In genomic region chrX:7898880-7899874, GRCm38 (mm10) we compare ENCODE assay signal across 8 mouse cellular contexts. TPM values are rescaled to one million over a fixed set of nuclear protein-coding genes. Genes with fewer than 3 reads are reported as not detected.
DNase-seq lines count a peak whose midpoint lies in the region; ATAC-seq and TF ChIP-seq lines count a peak whose summit lies in the region.

Pqbp1 (minus strand) TSS chrX:7899269.
Timm17b (plus strand) TSS chrX:7899357.

- H3K27ac ChIP-seq in bone marrow macrophage, adult 2 months (ENCODE audit: insufficient read depth, low read depth, low read length) = peak within 1 kb of the TSS; percentile 92
- peak within 1 kb of the TSS; percentile 91 for H3K27ac ChIP-seq in embryonic fibroblast, embryonic 13.5 days (ENCODE audit: insufficient read depth, low read length)
- peak within 1 kb of the TSS; percentile 68 for H3K27ac ChIP-seq in kidney, embryonic 14.5 days (ENCODE audit: low read depth, low read length)
- peak within 1 kb of the TSS; percentile 85 for H3K27ac ChIP-seq in limb, embryonic 15.5 days

- H3K9me3 ChIP-seq in kidney, embryonic 14.5 days (ENCODE audit: control insufficient read depth, low read length) = no peaks in the 10 kb centered on the region
- no peaks in the 10 kb centered on the region for H3K9me3 ChIP-seq in limb, embryonic 15.5 days

- peak within 1 kb of the TSS; percentile 83 for H3K4me3 ChIP-seq in bone marrow macrophage, adult 2 months (ENCODE audit: insufficient read depth, low read length)
- H3K4me3 ChIP-seq in embryonic fibroblast, embryonic 13.5 days (ENCODE audit: insufficient read depth, low read length) = peak within 1 kb of the TSS; percentile 84
- peak within 1 kb of the TSS; percentile 56 for H3K4me3 ChIP-seq in kidney, embryonic 14.5 days (ENCODE audit: low read length)
- H3K4me3 ChIP-seq in limb, embryonic 15.5 days = peak within 1 kb of the TSS; percentile 56

- H3K27me3 ChIP-seq in kidney, embryonic 14.5 days (ENCODE audit: control insufficient read depth, insufficient read depth, low read length) = no peaks in the 10 kb centered on the region
- H3K27me3 ChIP-seq in limb, embryonic 15.5 days = no peaks in the 10 kb centered on the region

- H3K4me2 ChIP-seq in kidney, embryonic 14.5 days (replicated peaks; ENCODE audit: low read depth, low read length) = peak within 1 kb of the TSS; percentile 49
- peak within 1 kb of the TSS; percentile 48 for H3K4me2 ChIP-seq in limb, embryonic 15.5 days

- peak; percentile 99 for ATAC-seq in kidney, embryonic 14.5 days (ENCODE audit: low FRiP score, low TSS enrichment)
- peak; percentile 97 for ATAC-seq in limb, embryonic 15.5 days (ENCODE audit: insufficient number of reproducible peaks, low FRiP score, low TSS enrichment, low read depth)

- H3K4me1 ChIP-seq in bone marrow macrophage, adult 2 months (ENCODE audit: control insufficient read depth, insufficient read depth, low read length) = peaks cover 2% of the 10 kb centered on the region
- H3K4me1 ChIP-seq in embryonic fibroblast, embryonic 13.5 days (ENCODE audit: control insufficient read depth, insufficient read depth, low read length) = no peaks in the 10 kb centered on the region
- H3K4me1 ChIP-seq in kidney, embryonic 14.5 days (ENCODE audit: control insufficient read depth, insufficient read depth, low read length) = no peaks in the 10 kb centered on the region
- 0 out of 2 replicates have a peak, but pooled peaks cover 6% of the 10 kb centered on the region for H3K4me1 ChIP-seq in limb, embryonic 15.5 days

- TF ChIP-seq CTCF in bone marrow macrophage, adult 2 months (IDR thresholded peaks at IDR 0.05; ENCODE audit: low read depth, low read length) = no peak
- TF ChIP-seq CTCF in embryonic fibroblast, embryonic 13.5 days (IDR thresholded peaks at IDR 0.05; ENCODE audit: borderline replicate concordance, insufficient read depth, low read length) = no peak

- peak; percentile 94 for DNase-seq in A20 (ENCODE audit: low read depth, low spot score)
- DNase-seq in heart, adult 9 months (ENCODE audit: low spot score in 2 of 2) = peak; percentile 90 to 93
- DNase-seq in monocyte, adult 2 months (ENCODE audit: low read depth in 1 of 2, low spot score in 2 of 2) = peak; percentile 66 to 74
- DNase-seq in spleen, postnatal 36 days (ENCODE audit: low spot score in 2 of 2) = peak; percentile 89 to 91

- peak within 1 kb of the TSS; percentile 58 for H3K9ac ChIP-seq in kidney, embryonic 14.5 days (ENCODE audit: low read depth, low read length)
- peak within 1 kb of the TSS; percentile 47 for H3K9ac ChIP-seq in limb, embryonic 15.5 days

- peaks cover 8% of the 10 kb centered on the region; the same call in 1 of the 2 replicates for H3K36me3 ChIP-seq in kidney, embryonic 14.5 days (ENCODE audit: control insufficient read depth, insufficient read depth, low read length)
- H3K36me3 ChIP-seq in limb, embryonic 15.5 days = peaks cover 22% of the 10 kb centered on the region

- WGBS in kidney, embryonic 14.5 days = 27% methylated on average over 62 of the region's 62 CpGs
- WGBS in limb, embryonic 15.5 days = 15% methylated on average over 59 of the region's 62 CpGs

- no peak for TF ChIP-seq POLR2A in bone marrow macrophage, adult 2 months (IDR thresholded peaks at IDR 0.05; ENCODE audit: borderline replicate concordance, low read depth, low read length)
- TF ChIP-seq POLR2A in embryonic fibroblast, embryonic 13.5 days (IDR thresholded peaks at IDR 0.05; ENCODE audit: low read depth, low read length) = peak; percentile 53

RNA-seq across cellular contexts. Expression of gene Pqbp1, which starts in this region (rescaled TPM):
- 62.2 and 63.4 TPM in 2 replicates for polyA plus RNA-seq in bone marrow macrophage, adult 2 months (2012; ENCODE audit: insufficient read depth, insufficient read length, missing spikeins)
- polyA plus RNA-seq in embryonic fibroblast, embryonic 13.5 days (2011; ENCODE audit: insufficient read length, low read depth, missing spikeins) = 90.2 and 103 TPM in 2 replicates
- 102 and 113 TPM in 2 replicates for polyA plus RNA-seq in kidney, embryonic 14.5 days (2014; fragmentation: Nextera tagmentation; extraction: Ambion mirVana)
- 117 and 124 TPM in 2 replicates for polyA plus RNA-seq in limb, embryonic 15.5 days (2015; fragmentation: Nextera tagmentation; extraction: Ambion mirVana)

RNA-seq across cellular contexts. Expression of gene Timm17b, which starts in this region (rescaled TPM):
- polyA plus RNA-seq in bone marrow macrophage, adult 2 months (2012; ENCODE audit: insufficient read depth, insufficient read length, missing spikeins) = 33.4 and 47.5 TPM in 2 replicates
- polyA plus RNA-seq in embryonic fibroblast, embryonic 13.5 days (2011; ENCODE audit: insufficient read length, low read depth, missing spikeins) = 29.5 and 39.9 TPM in 2 replicates
- polyA plus RNA-seq in kidney, embryonic 14.5 days (2014; fragmentation: Nextera tagmentation; extraction: Ambion mirVana) = 173 and 218 TPM in 2 replicates
- 157 and 170 TPM in 2 replicates for polyA plus RNA-seq in limb, embryonic 15.5 days (2015; fragmentation: Nextera tagmentation; extraction: Ambion mirVana)

Comparison
In these comparisons a context has a peak if more than half of its experiments do, and no peak if none do; other contexts are left out.
1. Peak in every context shown above with its lines: DNase-seq, ATAC-seq, H3K4me3 ChIP-seq and H3K27ac ChIP-seq.